Mouse (Mus musculus) intestine, postnatal 0 days (tissue): ENCODE measurements around the gene Gm45711. TPM values are rescaled to one million over a fixed set of nuclear protein-coding genes. Genes with fewer than 3 reads are reported as not detected.
"Not testable (repeated sequence)": the region's sequence is repeated elsewhere in the genome, so short reads cannot be mapped to it uniquely, and the experiment has no call there.

Source experiments
- ATAC-seq: fragments of 200-750 bp; cut with Nextera tagmentation; 2 replicates; pipeline ENCODE4 v1.8.0; 2017; ENCODE audit warnings: mild to moderate bottlenecking, moderate TSS enrichment, moderate library complexity
- H3K27ac ChIP-seq: fragments of 300-500 bp; sonication (generic); 2 replicates; pipeline ENCODE4 v1.5.1; 2014; ENCODE audit warnings: mild to moderate bottlenecking, low read depth, low read length, moderate library complexity
- H3K27me3 ChIP-seq: fragments of 300-500 bp; sonication (generic); replicated peaks from 2 replicates; pipeline ENCODE4 v1.6.1; 2014; ENCODE audit warnings: low read length, mixed read lengths; ENCODE audit not compliant: control insufficient read depth, insufficient read depth
- H3K36me3 ChIP-seq: fragments of 300-500 bp; sonication (generic); 2 replicates; pipeline ENCODE4 v1.6.1; 2014; ENCODE audit warnings: mild to moderate bottlenecking, moderate library complexity; ENCODE audit not compliant: control insufficient read depth, insufficient read depth
- H3K4me1 ChIP-seq: fragments of 300-500 bp; sonication (generic); replicated peaks from 2 replicates; pipeline ENCODE4 v1.6.1; 2014; ENCODE audit warnings: antibody characterized with exemption, low read length, mixed read lengths; ENCODE audit not compliant: control insufficient read depth, insufficient read depth
- H3K4me2 ChIP-seq: fragments of 300-500 bp; sonication (generic); replicated peaks from 2 replicates; pipeline ENCODE4 v1.6.1; 2014; ENCODE audit warnings: low read depth, mild to moderate bottlenecking, moderate library complexity
- H3K4me3 ChIP-seq: fragments of 300-500 bp; sonication (generic); 2 replicates; pipeline ENCODE4 v1.5.1; 2014; ENCODE audit warnings: low read depth, low read length
- H3K9ac ChIP-seq: fragments of 300-500 bp; sonication (generic); 2 replicates; pipeline ENCODE4 v1.6.1; 2014; ENCODE audit warnings: mild to moderate bottlenecking, low read depth, low read length
- H3K9me3 ChIP-seq: fragments of 300-500 bp; sonication (generic); 2 replicates; pipeline ENCODE4 v1.6.1; 2016; ENCODE audit warnings: mixed run types; ENCODE audit not compliant: control insufficient read depth
- CTCF ChIP-seq: sonication (generic); IDR thresholded peaks from 2 replicates; pipeline ENCODE4 v1.5.1; 2016; ENCODE audit warnings: low read depth, mild to moderate bottlenecking, control low read depth, antibody characterized with exemption, moderate library complexity
- WGBS: fragments of 180-500 bp; shearing (Covaris S2); extraction: QIAGEN DNeasy Blood & Tissue Kit; methylation state at CpG from one replicate; pipeline ENCODE4 v1.1.7; 2014; 5-methylcytosine and 5-hydroxymethylcytosine counted together
- polyA plus RNA-seq: library from polyadenylated mRNA; unstranded; fragments of >200 nt; fragmentation: Nextera tagmentation; extraction: Ambion mirVana; gene quantifications from 2 replicates; pipeline ENCODE4 v1.2.1, GENCODE M21; 2015

The Gm45711 gene
- polyA plus RNA-seq, 1 experiment from 2014 or later, result not detected

GRCm38 (mm10) chr8:104304962-104305361 lies 4.9 kb downstream of the Gm45711 start:
- TF ChIP-seq CTCF, result no peak
- no peak overlapping the region for H3K27ac ChIP-seq
- no peaks in the 10 kb centered on the region for H3K4me1 ChIP-seq
- H3K9ac ChIP-seq, result no peak overlapping the region
- no peak overlapping the region for H3K4me2 ChIP-seq
- H3K27me3 ChIP-seq, result no peaks in the 10 kb centered on the region
- no peak for ATAC-seq
- H3K36me3 ChIP-seq, result no peaks in the 10 kb centered on the region
- H3K4me3 ChIP-seq, result no peak overlapping the region
- WGBS, result 85% methylated on average over 11 of the region's 11 CpGs
- no peaks in the 10 kb centered on the region for H3K9me3 ChIP-seq

- not testable (repeated sequence) for H3K4me3 ChIP-seq, H3K4me1 ChIP-seq, H3K27me3 ChIP-seq, H3K9me3 ChIP-seq, H3K36me3 ChIP-seq, H3K27ac ChIP-seq, H3K9ac ChIP-seq, ATAC-seq, H3K4me2 ChIP-seq
- 93% methylated on average over 4 of the region's 4 CpGs for WGBS
Measured at GRCm38 (mm10) chr8:104302536-104302935, 7.3 kb downstream of the Gm45711 start.

- H3K4me3 ChIP-seq, H3K36me3 ChIP-seq, H3K9me3 ChIP-seq, H3K4me2 ChIP-seq, H3K27ac ChIP-seq, H3K9ac ChIP-seq, H3K27me3 ChIP-seq, ATAC-seq, H3K4me1 ChIP-seq: not testable (repeated sequence)
- 32% methylated on average over 3 of the region's 3 CpGs for WGBS
Measured at GRCm38 (mm10) chr8:104301577-104301976, 8.3 kb downstream of the Gm45711 start.

- 65% methylated on average over 1 of the region's 1 CpGs for WGBS
- ATAC-seq, result no peak
- Histone ChIP-seq H3K27me3 (no peaks in the 10 kb centered on the region), H3K4me1 (no peaks in the 10 kb centered on the region), H3K4me2 (no peak overlapping the region), H3K9ac (no peak overlapping the region), H3K36me3 (no peaks in the 10 kb centered on the region), H3K4me3 (no peak overlapping the region), H3K9me3 (no peaks in the 10 kb centered on the region), H3K27ac (no peak overlapping the region)
- TF ChIP-seq CTCF, result no peak
Measured at GRCm38 (mm10) chr8:104294396-104294795, 15.5 kb downstream of the Gm45711 start.

GRCm38 (mm10) chr8:104293081-104293480 lies 16.8 kb downstream of the Gm45711 start, which contains the start of gene Cmtm2a:
Gene Cmtm2a, minus strand, starts transcription at chr8:104293181.
- H3K27ac ChIP-seq, ATAC-seq, H3K9me3 ChIP-seq, H3K27me3 ChIP-seq, H3K9ac ChIP-seq, H3K4me2 ChIP-seq, H3K36me3 ChIP-seq, H3K4me1 ChIP-seq, H3K4me3 ChIP-seq: not testable (repeated sequence)
- 88% methylated on average over 12 of the region's 12 CpGs for WGBS

GRCm38 (mm10) chr8:104268937-104269440 lies 40.9 kb downstream of the Gm45711 start:
- ATAC-seq, result no peak
- no peak for TF ChIP-seq CTCF
- Histone ChIP-seq H3K4me3 (no peak overlapping the region), H3K9me3 (no peaks in the 10 kb centered on the region), H3K27me3 (no peaks in the 10 kb centered on the region), H3K36me3 (no peaks in the 10 kb centered on the region), H3K4me1 (no peaks in the 10 kb centered on the region), H3K4me2 (no peak overlapping the region), H3K9ac (no peak overlapping the region), H3K27ac (no peak overlapping the region)
- 84% methylated on average over 6 of the region's 6 CpGs for WGBS

- no peak overlapping the region for H3K9ac ChIP-seq
- TF ChIP-seq CTCF, result no peak
- no peaks in the 10 kb centered on the region for H3K9me3 ChIP-seq
- H3K27ac ChIP-seq, result no peak overlapping the region
- H3K4me1 ChIP-seq, result no peaks in the 10 kb centered on the region
- no peaks in the 10 kb centered on the region for H3K36me3 ChIP-seq
- H3K27me3 ChIP-seq, result no peaks in the 10 kb centered on the region
- no peak overlapping the region for H3K4me2 ChIP-seq
- no peak overlapping the region for H3K4me3 ChIP-seq
- peak; percentile 73; the same call in 1 of the 2 replicates for ATAC-seq
Measured at GRCm38 (mm10) chr8:104268368-104268767, 41.5 kb downstream of the Gm45711 start.

GRCm38 (mm10) chr8:104264271-104264935 lies 45.5 kb downstream of the Gm45711 start:
- H3K9me3 ChIP-seq, H3K27ac ChIP-seq: not testable (repeated sequence)

GRCm38 (mm10) chr8:104261802-104262201 lies 48.1 kb downstream of the Gm45711 start:
- H3K9ac ChIP-seq, ATAC-seq: not testable (repeated sequence)
- WGBS, result 96% methylated on average over 5 of the region's 5 CpGs

More at GRCm38 (mm10) chr8:104264271-104264935, 45.5 kb downstream of the Gm45711 start:
- H3K4me2 ChIP-seq, H3K27me3 ChIP-seq, ATAC-seq, H3K36me3 ChIP-seq, H3K4me3 ChIP-seq, H3K9ac ChIP-seq, H3K4me1 ChIP-seq: not testable (repeated sequence)
- WGBS, result 96% methylated on average over 21 of the region's 22 CpGs

More at GRCm38 (mm10) chr8:104261802-104262201, 48.1 kb downstream of the Gm45711 start:
- not testable (repeated sequence) for H3K4me2 ChIP-seq, H3K4me3 ChIP-seq, H3K4me1 ChIP-seq, H3K9me3 ChIP-seq, H3K27me3 ChIP-seq, H3K36me3 ChIP-seq, H3K27ac ChIP-seq
